8 mouse cellular contexts compared by ENCODE assay signal in the genomic region with DNA sequence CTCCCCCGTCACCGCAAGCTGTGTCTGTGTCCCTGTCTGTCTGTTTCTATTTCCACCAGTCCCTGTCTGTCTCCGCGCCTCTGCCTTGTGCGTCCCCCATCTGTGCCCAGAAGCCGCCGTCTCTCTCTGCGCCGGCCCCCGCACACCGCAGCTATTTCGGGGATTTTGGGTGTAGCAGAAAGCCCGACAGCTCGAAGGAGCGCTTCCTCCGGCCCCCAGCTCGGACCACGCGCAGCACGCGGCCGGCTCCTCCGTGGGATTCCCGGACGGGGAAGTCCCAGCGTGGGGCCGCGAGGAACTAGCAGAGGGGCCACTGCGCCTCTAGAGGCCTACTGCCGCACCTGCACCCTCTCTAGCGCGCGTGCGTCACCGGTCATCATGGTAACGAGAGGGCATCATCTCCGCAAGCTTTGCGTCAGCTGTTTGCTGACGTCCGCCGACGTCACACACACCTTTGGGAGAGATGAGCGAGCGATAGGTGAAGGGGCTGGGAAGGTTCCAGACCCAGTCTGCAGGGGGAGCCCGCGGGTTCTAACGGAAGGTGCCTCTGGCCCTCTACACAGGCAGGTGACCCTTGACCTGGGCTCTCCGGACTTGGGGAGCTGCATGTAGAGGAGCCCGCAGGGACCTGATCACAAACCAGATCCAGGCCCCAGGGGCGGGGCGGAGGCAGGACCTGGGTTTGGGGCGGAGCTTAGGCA. TPM values are rescaled to one million over a fixed set of nuclear protein-coding genes. Genes with fewer than 3 reads are reported as not detected.
A peak's percentile ranks its signal among the peaks of the same experiment; 100 is the strongest.
DNase-seq lines count a peak whose midpoint lies in the region; ATAC-seq lines count a peak whose summit lies in the region.

No protein-coding gene starts in this region.

- peak; percentile 95 for DNase-seq in WW6 (ENCODE audit: low read depth, low spot score)
- DNase-seq in gastrocnemius, adult 8-10 months (ENCODE audit: low spot score in 2 of 2): peak; percentile 77 to 80
- peak; percentile 99 for DNase-seq in induced T-regulatory cell, adult 2 months (ENCODE audit: low read depth)
- peak; percentile 87 to 96 for DNase-seq in left cerebral cortex, adult 9 months (ENCODE audit: low spot score in 2 of 2)
- DNase-seq in right cerebral cortex, adult 2 months (ENCODE audit: low spot score in 2 of 2): peak; percentile 95 to 96
- DNase-seq in urinary bladder, postnatal 10 days (ENCODE audit: low spot score): peak; percentile 51

- H3K36me3 ChIP-seq in megakaryocyte, embryonic 14.5 days (replicated peaks; ENCODE audit: low read length): no peaks in the 10 kb centered on the region

- peak; percentile 87 for ATAC-seq in common myeloid progenitor, adult 5-6 weeks (replicated peaks; ENCODE audit: low read depth, poor library complexity, severe bottlenecking)

- H3K4me3 ChIP-seq in megakaryocyte, embryonic 14.5 days (replicated peaks): peak overlapping the region; percentile 92

- peaks cover 44% of the 10 kb centered on the region for H3K27me3 ChIP-seq in megakaryocyte, embryonic 14.5 days (replicated peaks)

- no peaks in the 10 kb centered on the region for H3K9me3 ChIP-seq in megakaryocyte, embryonic 14.5 days

- H3K4me1 ChIP-seq in megakaryocyte, embryonic 14.5 days: peaks cover 55% of the 10 kb centered on the region

RNA-seq across cellular contexts. Expression of gene Pde4a, which starts 4.2 kb away (rescaled TPM):
- total RNA-seq in common myeloid progenitor, adult 5-6 weeks (2017): 5.4 and 10.9 TPM in 2 replicates
- total RNA-seq in gastrocnemius, adult 8-10 months (2022): 10 to 100 TPM; 40.7 to 51.5 (median 47.0) TPM
- polyA plus RNA-seq in megakaryocyte, embryonic 14.5 days (2012; ENCODE audit: insufficient read depth, low replicate concordance): 8.2 and 26.2 TPM in 2 replicates

RNA-seq across cellular contexts. Expression of gene Cdc37, which starts 11.6 kb away (rescaled TPM):
- total RNA-seq in common myeloid progenitor, adult 5-6 weeks (2017): 348 and 349 TPM in 2 replicates
- 100 to 1,000 TPM in 3 of 4 experiments, 10 to 100 TPM in 1; 95.0 to 132 (median 111) TPM for total RNA-seq in gastrocnemius, adult 8-10 months (2022)
- 62.5 and 150 TPM in 2 replicates for polyA plus RNA-seq in megakaryocyte, embryonic 14.5 days (2012; ENCODE audit: insufficient read depth, low replicate concordance)

RNA-seq across cellular contexts. Expression of gene Tyk2, which starts 30.3 kb away (rescaled TPM):
- total RNA-seq in common myeloid progenitor, adult 5-6 weeks (2017): 11.8 and 13.8 TPM in 2 replicates
- total RNA-seq in gastrocnemius, adult 8-10 months (2022): 1 to 10 TPM; 4.9 to 6.0 (median 5.8) TPM
- 15.5 and 17.9 TPM in 2 replicates for polyA plus RNA-seq in megakaryocyte, embryonic 14.5 days (2012; ENCODE audit: insufficient read depth, low replicate concordance)

Comparison
In these comparisons a context has a peak if more than half of its experiments do, and no peak if none do; other contexts are left out.
1. Peak in every context shown above with its lines: DNase-seq, ATAC-seq and H3K4me3 ChIP-seq.